Mouse (Mus musculus): ENCODE results near the gene Cby3. TPM values are rescaled to one million over a fixed set of nuclear protein-coding genes. Genes with fewer than 3 reads are reported as not detected.
A peak's percentile ranks its signal among the peaks of the same experiment; 100 is the strongest.
"Not testable (repeated sequence)": the region's sequence is repeated elsewhere in the genome, so short reads cannot be mapped to it uniquely, and the experiment has no call there.

The Cby3 gene
- not detected for total RNA-seq (2021)

GRCm38 (mm10) chr11:50354162-50354561 lies at the start of gene Cby3:
Gene Cby3 (plus strand): TSS chr11:50354462.
- intact Hi-C loops (cut with DNase I): no loop called here
- no peak for DNase-seq (ENCODE audit: extremely low spot score in 1 of 2, low spot score in 2 of 2)

GRCm38 (mm10) chr11:50312803-50313202 lies 41.5 kb upstream of the Cby3 start:
- intact Hi-C loops (cut with DNase I): no loop called here
- no peak for DNase-seq (ENCODE audit: extremely low spot score in 1 of 2, low spot score in 2 of 2)

GRCm38 (mm10) chr11:50319343-50319742 lies 34.9 kb upstream of the Cby3 start:
- intact Hi-C loops (cut with DNase I); DNase-seq (ENCODE audit: extremely low spot score in 1 of 2, low spot score in 2 of 2): not testable (repeated sequence)

GRCm38 (mm10) chr11:50321239-50321638 lies 33.0 kb upstream of the Cby3 start:
- intact Hi-C loops (cut with DNase I): no loop called here
- no peak for DNase-seq (ENCODE audit: extremely low spot score in 1 of 2, low spot score in 2 of 2)

GRCm38 (mm10) chr11:50322345-50322744 lies 31.9 kb upstream of the Cby3 start:
- intact Hi-C loops (cut with DNase I): no loop called here
- DNase-seq (ENCODE audit: extremely low spot score in 1 of 2, low spot score in 2 of 2): no peak

GRCm38 (mm10) chr11:50323843-50324242 lies 30.4 kb upstream of the Cby3 start:
- DNase-seq (ENCODE audit: extremely low spot score in 1 of 2, low spot score in 2 of 2): no peak
- intact Hi-C loops (cut with DNase I): no loop called here

- peak in 1 of 2 experiments; percentile 20 for DNase-seq (ENCODE audit: extremely low spot score in 1 of 2, low spot score in 2 of 2)
- intact Hi-C loops (cut with DNase I): loop anchor here (5.0 kb wide), 1 partner anchor 37 kb away; no protein-coding TSS in a partner anchor
Observed at GRCm38 (mm10) chr11:50324751-50325471, 29.4 kb upstream of the Cby3 start.

GRCm38 (mm10) chr11:50325496-50326301 lies 28.6 kb upstream of the Cby3 start, which contains the start of gene Canx:
Gene Canx (minus strand): TSS chr11:50325673.
- peak; percentile 98 to 99 for DNase-seq (ENCODE audit: extremely low spot score in 1 of 2, low spot score in 2 of 2)

GRCm38 (mm10) chr11:50326302-50326966 lies 27.8 kb upstream of the Cby3 start:
- intact Hi-C loops (cut with DNase I): loop anchor here (5.0 kb wide), 1 partner anchor 36 kb away; no protein-coding TSS in a partner anchor

More at GRCm38 (mm10) chr11:50325496-50326301, 28.6 kb upstream of the Cby3 start, which contains the start of gene Canx:
- intact Hi-C loops (cut with DNase I): loop anchor here (5.0 kb wide), 1 partner anchor 37 kb away; no protein-coding TSS in a partner anchor

GRCm38 (mm10) chr11:50328075-50328625 lies 26.1 kb upstream of the Cby3 start:
- intact Hi-C loops (cut with DNase I): loop anchor here (5.0 kb wide), 1 partner anchor 34 kb away; no protein-coding TSS in a partner anchor

More at GRCm38 (mm10) chr11:50326302-50326966, 27.8 kb upstream of the Cby3 start:
- DNase-seq (ENCODE audit: extremely low spot score in 1 of 2, low spot score in 2 of 2): no peak

GRCm38 (mm10) chr11:50329378-50329777 lies 24.9 kb upstream of the Cby3 start:
- intact Hi-C loops (cut with DNase I): loop anchor here (5.0 kb wide), 1 partner anchor 33 kb away; no protein-coding TSS in a partner anchor
- no peak for DNase-seq (ENCODE audit: extremely low spot score in 1 of 2, low spot score in 2 of 2)

More at GRCm38 (mm10) chr11:50328075-50328625, 26.1 kb upstream of the Cby3 start:
- DNase-seq (ENCODE audit: extremely low spot score in 1 of 2, low spot score in 2 of 2): no peak

GRCm38 (mm10) chr11:50333181-50333580 lies 21.1 kb upstream of the Cby3 start:
- intact Hi-C loops (cut with DNase I): no loop called here
- no peak for DNase-seq (ENCODE audit: extremely low spot score in 1 of 2, low spot score in 2 of 2)

GRCm38 (mm10) chr11:50336126-50336525 lies 18.1 kb upstream of the Cby3 start:
- intact Hi-C loops (cut with DNase I): no loop called here
- DNase-seq (ENCODE audit: extremely low spot score in 1 of 2, low spot score in 2 of 2): no peak

- intact Hi-C loops (cut with DNase I): no loop called here
- no peak for DNase-seq (ENCODE audit: extremely low spot score in 1 of 2, low spot score in 2 of 2)
Observed at GRCm38 (mm10) chr11:50336891-50337290, 17.4 kb upstream of the Cby3 start.

- intact Hi-C loops (cut with DNase I): no loop called here
- no peak for DNase-seq (ENCODE audit: extremely low spot score in 1 of 2, low spot score in 2 of 2)
Observed at GRCm38 (mm10) chr11:50345486-50345885, 8.8 kb upstream of the Cby3 start.

GRCm38 (mm10) chr11:50346256-50347032 lies 7.8 kb upstream of the Cby3 start:
- intact Hi-C loops (cut with DNase I): no loop called here
- no peak for DNase-seq (ENCODE audit: extremely low spot score in 1 of 2, low spot score in 2 of 2)

- DNase-seq (ENCODE audit: extremely low spot score in 1 of 2, low spot score in 2 of 2): no peak
- intact Hi-C loops (cut with DNase I): no loop called here
Observed at GRCm38 (mm10) chr11:50352177-50352576, 2.1 kb upstream of the Cby3 start.

- intact Hi-C loops (cut with DNase I): no loop called here
- DNase-seq (ENCODE audit: extremely low spot score in 1 of 2, low spot score in 2 of 2): no peak
Observed at GRCm38 (mm10) chr11:50354851-50355250, 589 bp downstream of the Cby3 start.

Measured in left cerebral cortex, postnatal 10 days (tissue).